Mouse (Mus musculus): ENCODE data around the gene Magix. TPM values are rescaled to one million over a fixed set of nuclear protein-coding genes. Genes with fewer than 3 reads are reported as not detected.
"Not testable (repeated sequence)": the region's sequence is repeated elsewhere in the genome, so short reads cannot be mapped to it uniquely, and the experiment has no call there.

Gene Magix
- total RNA-seq (2022), result under 1 TPM; 0.31 to 0.67 (median 0.45) TPM

DNA sequence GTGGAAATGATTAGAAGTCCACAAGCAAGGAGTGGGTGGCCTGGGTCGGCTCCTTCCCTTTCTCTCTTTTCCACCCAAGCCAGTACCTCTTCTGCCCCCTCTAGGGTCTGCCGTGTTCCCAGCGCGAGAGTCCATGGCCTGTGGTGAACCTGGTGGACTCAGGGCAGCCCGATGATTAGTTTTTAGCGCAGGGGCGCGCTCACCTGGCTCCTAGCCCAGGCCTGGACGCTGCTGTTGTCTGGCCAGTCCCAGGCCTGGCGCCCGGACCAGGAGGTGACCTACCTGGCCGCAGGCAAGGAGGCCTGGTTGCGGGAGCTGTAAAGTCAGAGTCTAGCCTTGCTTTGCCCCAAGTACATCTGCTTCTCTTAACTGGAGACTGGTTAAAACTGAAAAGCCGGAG, at the start of gene Magix:
TSS of gene Magix (minus strand) at position 388 of the 400 bp plus-strand sequence.
- DNase-seq, result no peak

- no peak for DNase-seq
Observed at GRCm38 (mm10) chrX:7728922-7729265, 47.8 kb upstream of the Magix start.

DNA sequence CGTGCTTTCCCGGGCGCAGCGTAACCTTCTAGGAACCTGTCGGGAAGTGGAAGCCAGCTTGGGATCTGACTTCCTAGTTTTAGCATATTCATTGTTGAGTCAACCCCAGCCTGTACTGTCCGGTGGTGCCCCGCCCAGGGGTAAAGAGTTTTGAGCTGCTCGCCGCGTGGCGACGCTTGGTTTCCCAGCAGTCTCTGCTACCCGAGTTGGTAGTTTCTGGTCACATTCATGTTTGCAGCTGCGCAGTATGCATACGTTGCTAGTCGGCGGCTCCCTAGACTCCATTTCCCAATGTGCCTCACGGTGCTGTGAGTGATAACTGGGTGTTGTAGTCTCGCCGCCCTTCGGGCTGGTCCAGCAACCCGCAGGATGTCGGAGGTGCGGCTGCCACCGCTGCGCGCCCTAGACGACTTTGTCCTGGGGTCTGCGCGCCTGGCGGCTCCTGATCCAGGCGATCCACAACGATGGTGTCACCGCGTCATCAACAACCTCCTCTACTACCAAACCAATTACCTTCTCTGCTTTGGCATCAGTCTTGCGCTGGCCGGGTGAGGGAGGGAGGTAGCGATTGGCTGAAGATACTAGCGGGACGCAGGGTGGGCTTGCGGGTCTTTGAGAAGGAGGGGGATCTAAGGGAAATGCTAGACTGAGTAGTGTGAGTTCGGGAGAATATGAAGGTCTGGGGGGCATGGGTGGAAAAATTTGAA, 47.3 kb upstream of the Magix start, which contains the start of gene Praf2:
TSS of gene Praf2 (plus strand) at position 225 of the 707 bp plus-strand sequence.
- DNase-seq, result peak; percentile 83

DNA sequence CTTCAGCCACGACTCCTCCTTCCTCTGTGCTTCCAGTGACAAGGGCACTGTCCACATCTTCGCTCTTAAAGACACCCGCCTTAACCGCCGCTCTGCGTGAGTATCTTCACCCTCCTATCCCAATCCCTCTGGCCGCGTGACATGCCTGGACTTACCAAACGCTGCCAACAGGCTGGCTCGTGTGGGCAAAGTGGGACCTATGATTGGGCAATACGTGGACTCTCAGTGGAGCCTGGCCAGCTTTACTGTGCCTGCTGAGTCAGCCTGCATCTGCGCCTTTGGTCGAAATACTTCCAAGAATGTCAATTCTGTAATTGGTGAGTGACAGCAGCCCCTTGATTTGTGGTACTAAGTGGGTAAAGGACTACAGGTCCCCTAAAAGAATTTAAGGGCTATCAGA, 46.1 kb upstream of the Magix start:
- peak; percentile 28 for DNase-seq

GRCm38 (mm10) chrX:7725841-7726240, 44.8 kb upstream of the Magix start:
- peak; percentile 11 for DNase-seq

DNA sequence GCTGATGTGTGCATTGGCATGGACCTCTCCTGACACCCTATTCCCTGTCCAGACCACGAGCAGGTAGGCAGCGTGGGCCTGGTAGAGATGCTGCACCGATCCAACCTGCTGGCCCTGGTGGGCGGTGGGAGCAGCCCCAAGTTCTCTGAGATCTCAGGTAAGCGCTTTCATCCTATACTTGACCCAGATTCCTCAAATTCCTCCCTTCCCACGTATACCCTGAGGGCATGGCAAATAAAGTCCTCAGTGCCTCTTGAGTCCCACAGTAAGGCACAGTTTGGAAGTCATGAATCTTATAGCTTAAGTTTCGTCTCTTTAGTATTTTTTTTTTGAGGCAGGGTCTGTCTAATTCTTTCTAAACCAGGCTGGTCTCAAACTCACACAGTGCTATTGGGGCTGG, 43.1 kb upstream of the Magix start:
- DNase-seq, result no peak

- DNase-seq, result no peak
Observed at GRCm38 (mm10) chrX:7722691-7723090, 41.6 kb upstream of the Magix start.

GRCm38 (mm10) chrX:7722282-7722611, 41.2 kb upstream of the Magix start:
- DNase-seq, result no peak

DNA sequence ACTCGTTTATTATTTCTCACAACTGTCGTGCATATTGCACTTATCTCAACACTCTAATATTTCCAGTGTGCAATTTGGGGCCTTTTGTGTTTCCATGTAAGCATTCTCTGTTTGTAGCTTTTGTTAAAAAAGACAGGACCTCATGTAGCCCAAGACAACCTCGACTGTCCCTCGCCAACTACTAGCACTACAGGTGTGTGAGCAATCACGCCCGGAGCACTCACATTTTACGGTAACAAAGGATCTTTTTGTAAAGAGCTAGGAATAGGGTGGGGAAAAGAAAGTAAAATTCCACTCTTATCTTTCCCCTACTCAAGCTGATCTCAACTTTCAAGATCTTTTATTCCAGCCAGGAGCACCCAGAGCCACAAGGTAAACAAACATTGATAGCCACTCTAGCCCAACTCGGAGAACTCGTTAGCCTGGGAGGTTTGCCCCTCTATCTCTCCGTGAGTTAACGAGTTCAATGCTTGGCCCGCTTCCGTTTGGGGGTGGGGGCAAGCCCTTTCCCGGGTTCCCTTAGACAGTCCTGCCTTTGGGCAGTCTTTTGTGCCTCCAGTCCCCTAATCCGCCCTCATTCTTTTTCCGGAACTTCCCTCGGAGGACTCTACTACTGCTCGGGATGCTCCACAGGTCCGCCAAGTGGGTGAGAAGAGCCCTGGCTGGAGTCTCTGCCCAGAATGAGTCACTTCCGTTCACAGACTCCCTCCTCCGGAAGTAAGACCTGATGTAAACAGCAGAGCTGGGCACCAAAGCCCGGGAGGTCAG, 40.6 kb upstream of the Magix start, which contains the start of gene Gm45208:
TSS of gene Gm45208 (plus strand) at position 732 of the 768 bp plus-strand sequence.
- peak; percentile 56 for DNase-seq

- DNase-seq, result not testable (repeated sequence)
Observed at GRCm38 (mm10) chrX:7716058-7716457, 35.0 kb upstream of the Magix start.

GRCm38 (mm10) chrX:7714135-7714899, 33.3 kb upstream of the Magix start, which contains the start of gene Wdr45:
TSS of gene Wdr45 (plus strand) at chrX:7714333.
- peak; percentile 93 for DNase-seq

- DNase-seq, result not testable (repeated sequence)
Observed at GRCm38 (mm10) chrX:7713764-7714134, 32.7 kb upstream of the Magix start.

GRCm38 (mm10) chrX:7696954-7697381, 15.9 kb upstream of the Magix start, which contains the start of gene Gpkow:
TSS of gene Gpkow (plus strand) at chrX:7697131.
- DNase-seq, result peak; percentile 83

- DNase-seq, result no peak
Observed at GRCm38 (mm10) chrX:7696520-7696919, 15.5 kb upstream of the Magix start.

DNA sequence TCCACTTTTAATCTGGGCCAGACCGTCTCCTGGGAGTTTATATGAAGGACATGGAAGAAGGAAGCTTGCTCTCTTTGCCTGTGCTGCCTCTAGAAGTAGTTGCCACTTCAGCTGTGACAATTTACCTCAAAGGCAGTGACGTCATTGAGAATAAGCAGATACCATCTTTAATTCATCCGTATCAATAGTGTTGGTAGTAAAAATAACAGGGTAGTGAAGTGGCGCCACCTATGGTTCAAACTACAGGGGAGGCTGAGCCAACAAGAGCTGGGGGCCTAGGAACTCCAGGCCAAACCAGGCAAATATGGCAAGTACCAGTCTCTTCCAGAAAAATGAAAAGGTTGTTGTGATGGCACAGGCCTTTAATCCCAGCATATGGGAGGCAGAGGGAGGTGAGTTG, 11.8 kb upstream of the Magix start:
- no peak for DNase-seq

DNA sequence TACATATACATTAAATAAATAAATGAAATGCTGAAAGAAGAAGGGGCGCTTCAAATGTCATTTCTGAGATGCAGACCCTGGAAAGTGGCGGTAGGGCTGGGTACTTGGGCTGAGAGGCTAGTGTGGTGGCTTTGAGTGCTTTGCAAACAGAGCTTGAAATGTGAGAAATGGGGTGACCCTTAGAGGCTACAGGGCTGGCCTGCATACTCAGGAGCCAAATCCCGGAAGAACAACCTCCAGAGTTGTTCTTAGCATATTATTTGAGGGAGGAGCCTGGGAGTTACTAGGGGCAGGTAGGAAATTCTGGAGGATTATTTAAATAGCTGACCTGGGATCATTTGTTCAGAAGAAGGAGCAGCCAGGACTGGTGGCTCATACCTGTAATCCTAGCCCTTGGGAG, 9.4 kb upstream of the Magix start:
- no peak for DNase-seq

- DNase-seq, result no peak
Observed at GRCm38 (mm10) chrX:7688321-7688720, 7.3 kb upstream of the Magix start.

GRCm38 (mm10) chrX:7680057-7680412, 1.0 kb downstream of the Magix start:
- no peak for DNase-seq

GRCm38 (mm10) chrX:7679405-7680056, 1.5 kb downstream of the Magix start:
- DNase-seq, result peak; percentile 82

DNA sequence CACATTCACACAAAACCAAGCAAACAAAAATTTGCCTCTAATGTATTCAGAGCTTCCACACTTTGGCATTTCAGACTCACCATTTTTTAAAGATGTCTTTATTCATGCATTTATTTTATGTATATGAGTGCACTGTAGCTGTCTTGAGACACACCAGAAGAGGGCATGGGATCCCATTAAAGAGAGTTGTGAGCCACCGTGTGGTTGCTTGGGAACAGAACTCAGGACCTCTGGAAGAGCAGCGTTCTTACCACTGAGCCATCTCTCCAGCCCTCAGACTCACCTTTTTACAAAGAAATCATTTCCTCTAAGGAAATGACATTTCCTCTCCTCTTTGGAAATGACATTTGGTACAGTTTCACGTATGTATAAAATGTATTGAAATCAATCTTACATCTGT, 2.1 kb downstream of the Magix start:
- DNase-seq, result no peak

DNA sequence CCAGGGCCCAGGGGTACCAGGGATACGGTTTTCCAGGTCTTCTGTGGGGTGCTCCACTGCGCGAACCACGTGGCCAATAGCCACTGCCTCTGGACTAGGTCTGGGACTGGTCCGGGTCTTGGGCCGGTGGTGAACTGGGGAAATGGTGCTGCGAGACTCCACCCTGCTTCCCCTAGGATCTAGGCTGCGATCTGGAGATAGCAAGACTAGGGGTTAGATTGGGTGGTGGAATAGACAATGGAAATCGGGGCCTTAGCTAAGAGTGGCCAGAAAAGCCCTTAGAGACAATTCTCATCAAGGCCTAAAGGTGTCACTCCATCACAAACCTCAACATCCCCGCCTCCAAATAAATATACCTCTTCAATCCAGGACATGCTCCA, 6.1 kb downstream of the Magix start:
- no peak for DNase-seq

- no peak for DNase-seq
Observed at GRCm38 (mm10) chrX:7674284-7675000, 6.6 kb downstream of the Magix start.
